Mouse (Mus musculus) frontal cortex, postnatal 14 days (tissue): ENCODE data around the gene Arih1.
A peak's percentile ranks its signal among the peaks of the same experiment; 100 is the strongest.

Source experiments
- DNase-seq, 2 experiments: peaks; one replicate each; pipeline ENCODE4 v3.0.0; 2022; ENCODE audit warnings: low spot score in 2 of 2

The Arih1 gene

GRCm38 (mm10) chr9:59486549-59487065 lies at the start of gene Arih1:
Gene Arih1 (minus strand): TSS chr9:59486618.
- peak; percentile 96 to 99 for DNase-seq

GRCm38 (mm10) chr9:59533889-59534288 lies 47.5 kb upstream of the Arih1 start:
- DNase-seq: no peak

GRCm38 (mm10) chr9:59533422-59533821 lies 47.0 kb upstream of the Arih1 start:
- no peak for DNase-seq

GRCm38 (mm10) chr9:59531645-59532044 lies 45.2 kb upstream of the Arih1 start:
- DNase-seq: no peak

- DNase-seq: no peak
Observed at GRCm38 (mm10) chr9:59528274-59528673, 41.9 kb upstream of the Arih1 start.

- no peak for DNase-seq
Observed at GRCm38 (mm10) chr9:59527580-59527979, 41.2 kb upstream of the Arih1 start.

GRCm38 (mm10) chr9:59526727-59527126 lies 40.3 kb upstream of the Arih1 start:
- DNase-seq: no peak

- no peak for DNase-seq
Observed at GRCm38 (mm10) chr9:59522906-59523305, 36.5 kb upstream of the Arih1 start.

- DNase-seq: no peak
Observed at GRCm38 (mm10) chr9:59519396-59519795, 33.0 kb upstream of the Arih1 start.

GRCm38 (mm10) chr9:59518976-59519375 lies 32.6 kb upstream of the Arih1 start:
- DNase-seq: peak; percentile 37 to 40

GRCm38 (mm10) chr9:59517127-59517526 lies 30.7 kb upstream of the Arih1 start:
- DNase-seq: no peak

GRCm38 (mm10) chr9:59515069-59515468 lies 28.7 kb upstream of the Arih1 start:
- no peak for DNase-seq

- DNase-seq: no peak
Observed at GRCm38 (mm10) chr9:59512381-59512780, 26.0 kb upstream of the Arih1 start.

- no peak for DNase-seq
Observed at GRCm38 (mm10) chr9:59508146-59508545, 21.7 kb upstream of the Arih1 start.

GRCm38 (mm10) chr9:59487331-59487730 lies 913 bp upstream of the Arih1 start:
- no peak for DNase-seq

GRCm38 (mm10) chr9:59486076-59486518 lies 321 bp downstream of the Arih1 start:
- no peak for DNase-seq

- DNase-seq: peak; percentile 39 to 56
Observed at GRCm38 (mm10) chr9:59485511-59486075, 825 bp downstream of the Arih1 start.

- no peak for DNase-seq
Observed at GRCm38 (mm10) chr9:59484760-59485159, 1.7 kb downstream of the Arih1 start.

- no peak for DNase-seq
Observed at GRCm38 (mm10) chr9:59482419-59482818, 4.0 kb downstream of the Arih1 start.

GRCm38 (mm10) chr9:59476617-59477016 lies 9.8 kb downstream of the Arih1 start:
- DNase-seq: no peak

GRCm38 (mm10) chr9:59474838-59475237 lies 11.6 kb downstream of the Arih1 start:
- DNase-seq: no peak

GRCm38 (mm10) chr9:59473171-59473570 lies 13.2 kb downstream of the Arih1 start:
- no peak for DNase-seq

- no peak for DNase-seq
Observed at GRCm38 (mm10) chr9:59469446-59469845, 17.0 kb downstream of the Arih1 start.

GRCm38 (mm10) chr9:59464293-59464692 lies 22.1 kb downstream of the Arih1 start:
- no peak for DNase-seq
